Mouse (Mus musculus): ENCODE measurements around the gene Gm49353. TPM values are rescaled to one million over a fixed set of nuclear protein-coding genes. Genes with fewer than 3 reads are reported as not detected.

Gm49353 gene
- total RNA-seq, 2 experiments from 2014 or later = 0.52 TPM; not detected in 1

Other genes starting within 250 kb of the Gm49353 start
- not detected for gene 2310057J18Rik, start 212.7 kb upstream of the Gm49353 start, total RNA-seq (2021)
- gene Soga3, start 55.1 kb upstream of the Gm49353 start, total RNA-seq (2021) = under 1 TPM; 0.16 to 0.56 TPM
- 10 to 100 TPM in 1 of 2 experiments, 1 to 10 TPM in 1; 9.9 to 10.9 TPM for gene 9330159F19Rik, start 12.7 kb downstream of the Gm49353 start, total RNA-seq (2021)
- gene Echdc1, start 114.2 kb downstream of the Gm49353 start, total RNA-seq (2021) = 10 to 100 TPM; 24.2 to 28.5 TPM
- 10 to 100 TPM; 47.1 to 49.4 TPM for gene Rnf146, start 163.5 kb downstream of the Gm49353 start, total RNA-seq (2021)